Mouse (Mus musculus) lung, embryonic 16.5 days (tissue): Measurements from ENCODE around the gene Dpf3. TPM values are rescaled to one million over a fixed set of nuclear protein-coding genes. Genes with fewer than 3 reads are reported as not detected.
A peak's percentile ranks its signal among the peaks of the same experiment; 100 is the strongest.

Experiments used
- ATAC-seq: fragments of 200-750 bp; cut with Nextera tagmentation; 2 replicates; pipeline ENCODE4 v1.8.0; 2017; ENCODE audit warnings: low read depth, mild to moderate bottlenecking, moderate library complexity
- H3K27ac ChIP-seq: fragments of 300-500 bp; sonication (generic); 2 replicates; pipeline ENCODE4 v1.5.1; 2014; ENCODE audit warnings: mild to moderate bottlenecking, control low read depth, low read length
- H3K27me3 ChIP-seq: fragments of 300-500 bp; sonication (generic); 2 replicates; pipeline ENCODE4 v1.6.1; 2014; ENCODE audit warnings: low read depth, low read length, mixed read lengths; ENCODE audit not compliant: control insufficient read depth, insufficient read depth
- H3K36me3 ChIP-seq: fragments of 300-500 bp; sonication (generic); 2 replicates; pipeline ENCODE4 v1.6.1; 2014; ENCODE audit warnings: low read length; ENCODE audit not compliant: control insufficient read depth, insufficient read depth
- H3K4me1 ChIP-seq: fragments of 300-500 bp; sonication (generic); replicated peaks from 2 replicates; pipeline ENCODE4 v1.6.1; 2014; ENCODE audit warnings: low read length, mixed read lengths; ENCODE audit not compliant: control insufficient read depth, insufficient read depth
- H3K4me2 ChIP-seq: fragments of 300-500 bp; sonication (generic); 2 replicates; pipeline ENCODE4 v1.6.1; 2014; ENCODE audit warnings: low read depth, low read length, control low read depth
- H3K4me3 ChIP-seq: fragments of 300-500 bp; sonication (generic); 2 replicates; pipeline ENCODE4 v1.5.1; 2014; ENCODE audit warnings: mild to moderate bottlenecking, low read length, control low read depth
- H3K9ac ChIP-seq: fragments of 300-500 bp; sonication (generic); 2 replicates; pipeline ENCODE4 v1.6.1; 2014; ENCODE audit warnings: low read length, control low read depth
- H3K9me3 ChIP-seq: fragments of 300-500 bp; sonication (generic); 2 replicates; pipeline ENCODE4 v1.6.1; 2016; ENCODE audit warnings: low read length; ENCODE audit not compliant: control insufficient read depth
- WGBS: fragments of 180-500 bp; shearing (Covaris S2); extraction: QIAGEN DNeasy Blood & Tissue Kit; methylation state at CpG from one replicate; pipeline ENCODE4 v1.1.7; 2014; 5-methylcytosine and 5-hydroxymethylcytosine counted together
- polyA plus RNA-seq: library from polyadenylated mRNA; unstranded; fragments of >200 nt; fragmentation: Nextera tagmentation; extraction: Ambion mirVana; gene quantifications from 2 replicates; pipeline ENCODE4 v1.2.1, GENCODE M21; 2015

Dpf3 gene
- 2.1 and 3.9 TPM in 2 replicates for polyA plus RNA-seq

DNA sequence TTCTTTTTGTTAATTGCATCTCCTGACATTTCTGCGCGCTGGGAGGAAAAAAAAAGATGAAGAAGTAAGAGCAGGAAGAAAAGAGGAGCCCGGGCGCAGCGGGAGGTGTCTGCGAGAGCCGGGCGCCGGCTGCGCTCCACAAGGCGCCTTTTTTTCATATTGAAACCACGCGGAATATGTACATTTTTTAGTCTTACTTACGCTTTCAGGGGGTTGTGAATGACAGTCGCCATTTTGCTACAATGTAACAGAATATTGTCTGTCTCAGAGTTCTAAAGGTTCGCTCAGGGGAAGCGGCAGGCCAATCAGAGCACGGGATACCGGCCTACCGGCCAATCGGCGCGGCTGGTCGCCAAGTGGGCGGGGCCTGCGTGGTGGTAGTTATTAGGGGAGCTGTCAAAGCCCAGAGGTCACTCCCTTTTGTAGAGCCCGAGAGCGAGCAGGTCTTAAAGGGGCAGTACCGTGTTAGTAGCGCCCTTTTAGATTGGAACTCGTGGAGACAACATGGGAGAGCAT lies at the start of gene Dpf3:
TSS of gene Dpf3 (minus strand) at position 241 of the 516 bp plus-strand sequence.
- peak; percentile 98 for ATAC-seq
- H3K9me3 ChIP-seq = peaks cover 4% of the 10 kb centered on the region; the same call in 1 of the 2 replicates
- peak within 1 kb of the TSS; percentile 9; the same call in 1 of the 2 replicates for H3K27ac ChIP-seq
- peak within 1 kb of the TSS; percentile 100 for H3K4me2 ChIP-seq
- H3K36me3 ChIP-seq = no peaks in the 10 kb centered on the region
- H3K4me1 ChIP-seq = peaks cover 21% of the 10 kb centered on the region
- peak within 1 kb of the TSS; percentile 64 for H3K9ac ChIP-seq
- H3K27me3 ChIP-seq = peaks cover 23% of the 10 kb centered on the region
- H3K4me3 ChIP-seq = peak within 1 kb of the TSS; percentile 71
- under 1% methylated on average over 31 of the region's 31 CpGs for WGBS

DNA sequence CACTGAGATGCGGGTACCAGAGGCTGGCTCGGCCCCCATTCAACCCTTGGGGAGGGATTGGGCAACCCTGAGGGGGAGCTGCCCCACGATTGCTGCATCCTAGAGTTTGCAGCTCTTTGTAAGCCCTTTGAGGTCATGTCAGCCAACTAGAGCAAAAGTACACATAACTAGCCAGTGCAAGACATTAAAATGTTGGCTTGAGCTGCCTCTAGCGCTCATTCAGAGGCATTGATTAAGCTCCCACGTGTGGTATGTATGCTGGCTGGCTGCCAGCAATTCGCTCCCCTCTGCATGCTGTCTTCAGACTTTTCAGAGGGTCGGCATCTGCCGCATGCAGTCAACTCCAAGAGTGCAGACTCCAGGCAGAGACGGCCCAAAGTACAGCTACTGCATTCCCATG lies 48.5 kb upstream of the Dpf3 start:
- WGBS = 46% methylated on average over 9 of the region's 9 CpGs
- H3K9ac ChIP-seq = no peak overlapping the region
- no peak overlapping the region for H3K27ac ChIP-seq
- H3K36me3 ChIP-seq = peaks cover 15% of the 10 kb centered on the region
- no peaks in the 10 kb centered on the region for H3K9me3 ChIP-seq
- H3K27me3 ChIP-seq = no peaks in the 10 kb centered on the region
- no peak overlapping the region for H3K4me2 ChIP-seq
- H3K4me1 ChIP-seq = no peaks in the 10 kb centered on the region
- no peak for ATAC-seq
- no peak overlapping the region for H3K4me3 ChIP-seq

- H3K27me3 ChIP-seq = no peaks in the 10 kb centered on the region
- whole genome bisulfite sequencing = 84% methylated on average over 11 of the region's 11 CpGs
- no peaks in the 10 kb centered on the region for H3K9me3 ChIP-seq
- H3K9ac ChIP-seq = no peak overlapping the region
- no peak overlapping the region for H3K27ac ChIP-seq
- ATAC-seq = no peak
- H3K4me2 ChIP-seq = no peak overlapping the region
- H3K4me3 ChIP-seq = no peak overlapping the region
- no peaks in the 10 kb centered on the region for H3K4me1 ChIP-seq
- peaks cover 14% of the 10 kb centered on the region for H3K36me3 ChIP-seq
These were observed 47.9 kb upstream of the Dpf3 start for GRCm38 (mm10) chr12:83535428-83535827.

DNA sequence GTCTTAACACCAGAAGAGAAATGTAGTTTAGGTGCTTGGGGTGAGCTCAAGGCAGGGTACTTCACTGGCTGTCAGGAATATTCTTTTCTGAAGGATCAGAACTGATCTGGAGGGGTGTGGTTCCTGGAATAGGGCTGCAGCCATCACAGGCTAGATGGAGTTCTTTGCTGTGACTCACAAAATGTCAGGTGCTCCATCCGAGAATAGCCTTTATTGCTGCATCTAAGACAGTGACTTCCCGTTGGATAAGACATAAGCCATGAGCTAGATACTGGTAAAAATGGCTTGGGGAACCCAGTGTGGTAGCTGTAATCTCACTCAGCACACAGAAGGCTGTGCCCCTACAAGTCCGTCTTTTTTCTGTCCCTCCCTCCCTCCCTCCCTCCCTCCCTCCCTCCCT lies 46.7 kb upstream of the Dpf3 start:
- no peak for ATAC-seq
- Histone ChIP-seq H3K9ac (no peak overlapping the region), H3K4me3 (no peak overlapping the region), H3K36me3 (peaks cover 12% of the 10 kb centered on the region), H3K9me3 (no peaks in the 10 kb centered on the region), H3K27ac (no peak overlapping the region), H3K4me1 (no peaks in the 10 kb centered on the region), H3K27me3 (no peaks in the 10 kb centered on the region), H3K4me2 (no peak overlapping the region)
- WGBS = 81% methylated on average over 3 of the region's 3 CpGs

GRCm38 (mm10) chr12:83532966-83533365 lies 45.5 kb upstream of the Dpf3 start:
- no peak overlapping the region for H3K4me3 ChIP-seq
- H3K9ac ChIP-seq = no peak overlapping the region
- peaks cover 12% of the 10 kb centered on the region; the same call in 1 of the 2 replicates for H3K36me3 ChIP-seq
- 79% methylated on average over 3 of the region's 3 CpGs for WGBS
- ATAC-seq = no peak
- H3K27me3 ChIP-seq = no peaks in the 10 kb centered on the region
- H3K27ac ChIP-seq = no peak overlapping the region
- no peaks in the 10 kb centered on the region for H3K4me1 ChIP-seq
- no peaks in the 10 kb centered on the region for H3K9me3 ChIP-seq
- H3K4me2 ChIP-seq = no peak overlapping the region

DNA sequence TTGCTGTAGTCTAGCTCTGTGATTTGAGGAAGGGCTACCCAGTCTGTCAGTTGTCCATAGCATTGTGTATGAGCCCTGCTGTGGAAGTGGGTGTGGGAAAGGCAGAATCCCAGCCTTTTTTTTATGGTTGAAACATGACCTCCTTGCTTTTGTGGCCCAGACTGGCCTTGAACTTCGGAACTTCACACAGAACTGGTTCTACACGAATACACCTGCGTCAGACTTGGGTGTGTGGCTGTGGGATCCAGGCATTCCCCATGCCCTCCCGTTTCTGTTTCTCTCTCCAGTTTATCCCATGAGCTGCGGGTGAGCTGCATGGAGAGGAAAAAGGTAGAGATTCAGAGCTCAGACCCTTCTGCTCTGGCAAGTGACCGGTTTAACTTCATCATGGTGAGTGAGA lies 44.5 kb upstream of the Dpf3 start:
- no peak for ATAC-seq
- H3K9ac ChIP-seq = no peak overlapping the region
- H3K4me3 ChIP-seq = no peak overlapping the region
- H3K27me3 ChIP-seq = no peaks in the 10 kb centered on the region
- H3K9me3 ChIP-seq = no peaks in the 10 kb centered on the region
- no peak overlapping the region for H3K4me2 ChIP-seq
- H3K27ac ChIP-seq = no peak overlapping the region
- no peaks in the 10 kb centered on the region for H3K4me1 ChIP-seq
- H3K36me3 ChIP-seq = peaks cover 5% of the 10 kb centered on the region; the same call in 1 of the 2 replicates
- 89% methylated on average over 6 of the region's 6 CpGs for WGBS

GRCm38 (mm10) chr12:83528665-83529064 lies 41.1 kb upstream of the Dpf3 start:
- Histone ChIP-seq H3K4me2 (no peak overlapping the region), H3K4me3 (no peak overlapping the region), H3K9ac (no peak overlapping the region), H3K27ac (no peak overlapping the region), H3K9me3 (no peaks in the 10 kb centered on the region), H3K27me3 (no peaks in the 10 kb centered on the region), H3K4me1 (no peaks in the 10 kb centered on the region; the same call in 1 of the 2 replicates), H3K36me3 (no peaks in the 10 kb centered on the region; the same call in 1 of the 2 replicates)
- ATAC-seq = no peak
- 77% methylated on average over 5 of the region's 5 CpGs for WGBS

GRCm38 (mm10) chr12:83527816-83528215 lies 40.3 kb upstream of the Dpf3 start:
- Histone ChIP-seq H3K4me3 (no peak overlapping the region), H3K9me3 (no peaks in the 10 kb centered on the region), H3K9ac (no peak overlapping the region), H3K27me3 (no peaks in the 10 kb centered on the region), H3K36me3 (no peaks in the 10 kb centered on the region; the same call in 1 of the 2 replicates), H3K4me1 (no peaks in the 10 kb centered on the region; the same call in 1 of the 2 replicates), H3K4me2 (no peak overlapping the region), H3K27ac (no peak overlapping the region)
- 66% methylated on average over 6 of the region's 6 CpGs for WGBS
- no peak for ATAC-seq

DNA sequence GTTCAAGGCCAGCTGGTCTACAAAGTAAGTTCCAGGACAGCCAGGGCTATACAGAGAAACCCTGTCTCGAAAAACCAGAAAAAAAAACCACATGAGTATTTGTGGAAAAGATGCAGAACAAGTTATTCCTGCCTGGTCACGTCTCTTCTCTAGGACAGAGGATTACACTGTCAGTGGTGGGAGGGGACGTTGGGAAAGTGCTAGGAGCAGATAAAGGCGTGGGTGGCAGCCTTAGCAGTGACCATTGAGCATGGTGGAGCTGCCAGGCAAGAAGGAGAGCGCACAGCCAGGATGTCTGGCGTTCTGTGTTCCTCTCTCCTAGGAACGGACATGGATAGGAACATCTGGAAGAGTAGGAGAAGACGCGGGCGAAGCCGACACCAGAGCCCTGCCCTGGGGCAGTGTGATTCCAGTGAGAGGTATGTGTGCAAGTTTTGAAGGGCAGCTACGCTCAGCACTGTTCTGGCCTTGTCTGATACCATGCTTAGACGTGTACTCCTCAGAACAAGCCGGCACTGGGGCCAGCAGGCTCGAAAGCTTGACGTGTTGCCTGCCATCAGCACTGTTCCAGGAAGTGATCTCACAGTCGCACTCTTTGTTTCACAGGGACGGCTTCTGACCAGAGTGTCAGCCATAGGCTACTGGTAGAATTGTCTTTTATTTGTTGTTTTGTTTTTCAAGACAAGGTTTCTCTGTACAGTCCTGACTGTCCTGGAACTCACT lies 38.5 kb upstream of the Dpf3 start:
- H3K4me3 ChIP-seq = no peak overlapping the region
- no peak overlapping the region for H3K9ac ChIP-seq
- ATAC-seq = no peak
- no peaks in the 10 kb centered on the region for H3K27me3 ChIP-seq
- 68% methylated on average over 18 of the region's 18 CpGs for WGBS
- H3K36me3 ChIP-seq = no peaks in the 10 kb centered on the region
- H3K27ac ChIP-seq = no peak overlapping the region
- H3K4me2 ChIP-seq = no peak overlapping the region
- H3K9me3 ChIP-seq = no peaks in the 10 kb centered on the region
- H3K4me1 ChIP-seq = peaks cover 7% of the 10 kb centered on the region
